Mouse (Mus musculus): Measurements from ENCODE around the gene Zcchc8. TPM values are rescaled to one million over a fixed set of nuclear protein-coding genes. Genes with fewer than 3 reads are reported as not detected.

Zcchc8 gene
- polyA plus RNA-seq, 1 experiment, result 56.3 TPM

- peak overlapping the region; percentile 4; the same call in 1 of the 2 replicates for H3K27ac ChIP-seq (ENCODE audit: insufficient read depth, low read length)
- no peak overlapping the region for H3K4me3 ChIP-seq (ENCODE audit: insufficient read depth, low read length)
- no peak for TF ChIP-seq POLR2A (IDR thresholded peaks at IDR 0.05; ENCODE audit: low read depth, low read length)
- TF ChIP-seq CTCF (IDR thresholded peaks at IDR 0.05; ENCODE audit: borderline replicate concordance, insufficient read depth, low read length), result no peak
- H3K4me1 ChIP-seq (ENCODE audit: control insufficient read depth, insufficient read depth, low read length), result peaks cover 23% of the 10 kb centered on the region
These were observed 50.7 kb downstream of the Zcchc8 start for GRCm38 (mm10) chr5:123669991-123670799.

- no peak overlapping the region for H3K4me3 ChIP-seq (ENCODE audit: insufficient read depth, low read length)
- no peak overlapping the region for H3K27ac ChIP-seq (ENCODE audit: insufficient read depth, low read length)
- H3K4me1 ChIP-seq (ENCODE audit: control insufficient read depth, insufficient read depth, low read length), result peaks cover 20% of the 10 kb centered on the region
- TF ChIP-seq CTCF (IDR thresholded peaks at IDR 0.05; ENCODE audit: borderline replicate concordance, insufficient read depth, low read length) (no peak), POLR2A (IDR thresholded peaks at IDR 0.05; ENCODE audit: low read depth, low read length) (no peak)
These were observed 53.0 kb downstream of the Zcchc8 start for GRCm38 (mm10) chr5:123667915-123668314.

GRCm38 (mm10) chr5:123665956-123666355, 54.9 kb downstream of the Zcchc8 start:
- Histone ChIP-seq H3K4me1 (ENCODE audit: control insufficient read depth, insufficient read depth, low read length) (peaks cover 22% of the 10 kb centered on the region), H3K4me3 (ENCODE audit: insufficient read depth, low read length) (no peak overlapping the region), H3K27ac (ENCODE audit: insufficient read depth, low read length) (no peak overlapping the region)
- TF ChIP-seq POLR2A (IDR thresholded peaks at IDR 0.05; ENCODE audit: low read depth, low read length) (no peak), CTCF (IDR thresholded peaks at IDR 0.05; ENCODE audit: borderline replicate concordance, insufficient read depth, low read length) (no peak)

GRCm38 (mm10) chr5:123664329-123664728, 56.6 kb downstream of the Zcchc8 start:
- H3K27ac ChIP-seq (ENCODE audit: insufficient read depth, low read length), result no peak overlapping the region
- peaks cover 17% of the 10 kb centered on the region for H3K4me1 ChIP-seq (ENCODE audit: control insufficient read depth, insufficient read depth, low read length)
- H3K4me3 ChIP-seq (ENCODE audit: insufficient read depth, low read length), result no peak overlapping the region
- TF ChIP-seq POLR2A (IDR thresholded peaks at IDR 0.05; ENCODE audit: low read depth, low read length) (no peak), CTCF (IDR thresholded peaks at IDR 0.05; ENCODE audit: borderline replicate concordance, insufficient read depth, low read length) (no peak)

GRCm38 (mm10) chr5:123662059-123662458, 58.8 kb downstream of the Zcchc8 start:
- H3K4me3 ChIP-seq (ENCODE audit: insufficient read depth, low read length), result no peak overlapping the region
- peaks cover 16% of the 10 kb centered on the region for H3K4me1 ChIP-seq (ENCODE audit: control insufficient read depth, insufficient read depth, low read length)
- TF ChIP-seq POLR2A (IDR thresholded peaks at IDR 0.05; ENCODE audit: low read depth, low read length), result no peak
- TF ChIP-seq CTCF (IDR thresholded peaks at IDR 0.05; ENCODE audit: borderline replicate concordance, insufficient read depth, low read length), result no peak
- peak overlapping the region; percentile 20; the same call in 1 of the 2 replicates for H3K27ac ChIP-seq (ENCODE audit: insufficient read depth, low read length)

GRCm38 (mm10) chr5:123661602-123662001, 59.3 kb downstream of the Zcchc8 start:
- Histone ChIP-seq H3K4me1 (ENCODE audit: control insufficient read depth, insufficient read depth, low read length) (peaks cover 11% of the 10 kb centered on the region), H3K27ac (ENCODE audit: insufficient read depth, low read length) (peak overlapping the region; percentile 20; the same call in 1 of the 2 replicates), H3K4me3 (ENCODE audit: insufficient read depth, low read length) (no peak overlapping the region)
- TF ChIP-seq POLR2A (IDR thresholded peaks at IDR 0.05; ENCODE audit: low read depth, low read length) (no peak), CTCF (IDR thresholded peaks at IDR 0.05; ENCODE audit: borderline replicate concordance, insufficient read depth, low read length) (no peak)

- TF ChIP-seq POLR2A (IDR thresholded peaks at IDR 0.05; ENCODE audit: low read depth, low read length) (no peak), CTCF (IDR thresholded peaks at IDR 0.05; ENCODE audit: borderline replicate concordance, insufficient read depth, low read length) (no peak)
- Histone ChIP-seq H3K27ac (ENCODE audit: insufficient read depth, low read length) (no peak overlapping the region), H3K4me1 (ENCODE audit: control insufficient read depth, insufficient read depth, low read length) (peaks cover 9% of the 10 kb centered on the region), H3K4me3 (ENCODE audit: insufficient read depth, low read length) (no peak overlapping the region)
These were observed 63.2 kb downstream of the Zcchc8 start for GRCm38 (mm10) chr5:123657651-123658050.

GRCm38 (mm10) chr5:123654937-123655336, 66.0 kb downstream of the Zcchc8 start:
- Histone ChIP-seq H3K27ac (ENCODE audit: insufficient read depth, low read length) (no peak overlapping the region), H3K4me3 (ENCODE audit: insufficient read depth, low read length) (no peak overlapping the region), H3K4me1 (ENCODE audit: control insufficient read depth, insufficient read depth, low read length) (0 out of 2 replicates have a peak, but pooled peaks cover 2% of the 10 kb centered on the region)
- TF ChIP-seq CTCF (IDR thresholded peaks at IDR 0.05; ENCODE audit: borderline replicate concordance, insufficient read depth, low read length) (no peak), POLR2A (IDR thresholded peaks at IDR 0.05; ENCODE audit: low read depth, low read length) (no peak)

- TF ChIP-seq CTCF (IDR thresholded peaks at IDR 0.05; ENCODE audit: borderline replicate concordance, insufficient read depth, low read length) (no peak), POLR2A (IDR thresholded peaks at IDR 0.05; ENCODE audit: low read depth, low read length) (no peak)
- H3K4me1 ChIP-seq (ENCODE audit: control insufficient read depth, insufficient read depth, low read length), result no peaks in the 10 kb centered on the region
- H3K27ac ChIP-seq (ENCODE audit: insufficient read depth, low read length), result no peak overlapping the region
- no peak overlapping the region for H3K4me3 ChIP-seq (ENCODE audit: insufficient read depth, low read length)
These were observed 67.6 kb downstream of the Zcchc8 start for GRCm38 (mm10) chr5:123653287-123653801.

- Histone ChIP-seq H3K4me1 (ENCODE audit: control insufficient read depth, insufficient read depth, low read length) (no peaks in the 10 kb centered on the region), H3K27ac (ENCODE audit: insufficient read depth, low read length) (no peak overlapping the region), H3K4me3 (ENCODE audit: insufficient read depth, low read length) (no peak overlapping the region)
- no peak for TF ChIP-seq CTCF (IDR thresholded peaks at IDR 0.05; ENCODE audit: borderline replicate concordance, insufficient read depth, low read length)
- TF ChIP-seq POLR2A (IDR thresholded peaks at IDR 0.05; ENCODE audit: low read depth, low read length), result no peak
These were observed 70.1 kb downstream of the Zcchc8 start for GRCm38 (mm10) chr5:123650825-123651224.

Other genes with a start within 250 kb of the Zcchc8 start
- not detected in 2 replicates for gene Lrrc43, start 231.8 kb downstream of the Zcchc8 start, polyA plus RNA-seq (2011; ENCODE audit: insufficient read length, low read depth, missing spikeins)
- not detected in 2 replicates for gene Il31, start 231.6 kb downstream of the Zcchc8 start, polyA plus RNA-seq (2011; ENCODE audit: insufficient read length, low read depth, missing spikeins)
- gene B3gnt4, start 210.6 kb downstream of the Zcchc8 start, polyA plus RNA-seq (2011; ENCODE audit: insufficient read length, low read depth, missing spikeins), result not detected in 2 replicates
- gene Diablo, start 196.9 kb downstream of the Zcchc8 start, polyA plus RNA-seq (2011; ENCODE audit: insufficient read length, low read depth, missing spikeins), result 43.1 and 51.4 TPM in 2 replicates
- not detected in 2 replicates for gene Gm49027, start 195.6 kb downstream of the Zcchc8 start, polyA plus RNA-seq (2011; ENCODE audit: insufficient read length, low read depth, missing spikeins)
- 20.5 and 25.6 TPM in 2 replicates for gene Vps33a, start 148.1 kb downstream of the Zcchc8 start, polyA plus RNA-seq (2011; ENCODE audit: insufficient read length, low read depth, missing spikeins)
- gene Clip1, start 36.5 kb downstream of the Zcchc8 start, polyA plus RNA-seq (2011; ENCODE audit: insufficient read length, low read depth, missing spikeins), result 41.3 and 46.0 TPM in 2 replicates
- gene Rsrc2, start 28.3 kb upstream of the Zcchc8 start, polyA plus RNA-seq (2011; ENCODE audit: insufficient read length, low read depth, missing spikeins), result 105 and 122 TPM in 2 replicates
- gene Kntc1, start 28.6 kb upstream of the Zcchc8 start, polyA plus RNA-seq (2011; ENCODE audit: insufficient read length, low read depth, missing spikeins), result 24.7 and 42.0 TPM in 2 replicates
- gene Hcar2, start 144.4 kb upstream of the Zcchc8 start, polyA plus RNA-seq (2011; ENCODE audit: insufficient read length, low read depth, missing spikeins), result not detected in 2 replicates
- 0.16 TPM in 1 of 2 replicates, not detected in the other for gene Hcar1, start 158.9 kb upstream of the Zcchc8 start, polyA plus RNA-seq (2011; ENCODE audit: insufficient read length, low read depth, missing spikeins)
- 110 and 137 TPM in 2 replicates for gene Denr, start 186.1 kb upstream of the Zcchc8 start, polyA plus RNA-seq (2011; ENCODE audit: insufficient read length, low read depth, missing spikeins)
- gene Gm43518, start 206.3 kb upstream of the Zcchc8 start, polyA plus RNA-seq (2011; ENCODE audit: insufficient read length, low read depth, missing spikeins), result 1.4 and 2.0 TPM in 2 replicates
- gene Ccdc62, start 209.6 kb upstream of the Zcchc8 start, polyA plus RNA-seq (2011; ENCODE audit: insufficient read length, low read depth, missing spikeins), result 3.1 and 8.0 TPM in 2 replicates

All from embryonic fibroblast, embryonic 13.5 days (primary cell).